Mouse (Mus musculus) G1E (cell line): ENCODE results near the gene Nacc1.

Experiments
- CTCF ChIP-seq: IDR thresholded peaks from 2 replicates; pipeline ENCODE4 v1.5.1; 2012; ENCODE audit warnings: low read depth, low read length, inconsistent platforms, mixed read lengths
- GATA1 ChIP-seq: IDR thresholded peaks from 2 replicates; pipeline ENCODE4 v1.6.1; 2012; ENCODE audit warnings: borderline replicate concordance, low read length, inconsistent platforms, mixed read lengths
- GATA2 ChIP-seq: IDR thresholded peaks from 2 replicates; pipeline ENCODE4 v1.6.1; 2012; ENCODE audit warnings: low read depth, low read length, inconsistent platforms, borderline replicate concordance
- POLR2AphosphoS5 ChIP-seq: IDR thresholded peaks from 2 replicates; pipeline ENCODE4 v1.6.1; 2012; ENCODE audit warnings: low read depth, low read length, inconsistent platforms; ENCODE audit not compliant: insufficient replicate concordance
- TAL1 ChIP-seq: conservative IDR thresholded peaks from 2 replicates; pipeline ENCODE4 v1.6.1; 2012; ENCODE audit warnings: low read depth, low read length, inconsistent platforms, mixed read lengths

DNA sequence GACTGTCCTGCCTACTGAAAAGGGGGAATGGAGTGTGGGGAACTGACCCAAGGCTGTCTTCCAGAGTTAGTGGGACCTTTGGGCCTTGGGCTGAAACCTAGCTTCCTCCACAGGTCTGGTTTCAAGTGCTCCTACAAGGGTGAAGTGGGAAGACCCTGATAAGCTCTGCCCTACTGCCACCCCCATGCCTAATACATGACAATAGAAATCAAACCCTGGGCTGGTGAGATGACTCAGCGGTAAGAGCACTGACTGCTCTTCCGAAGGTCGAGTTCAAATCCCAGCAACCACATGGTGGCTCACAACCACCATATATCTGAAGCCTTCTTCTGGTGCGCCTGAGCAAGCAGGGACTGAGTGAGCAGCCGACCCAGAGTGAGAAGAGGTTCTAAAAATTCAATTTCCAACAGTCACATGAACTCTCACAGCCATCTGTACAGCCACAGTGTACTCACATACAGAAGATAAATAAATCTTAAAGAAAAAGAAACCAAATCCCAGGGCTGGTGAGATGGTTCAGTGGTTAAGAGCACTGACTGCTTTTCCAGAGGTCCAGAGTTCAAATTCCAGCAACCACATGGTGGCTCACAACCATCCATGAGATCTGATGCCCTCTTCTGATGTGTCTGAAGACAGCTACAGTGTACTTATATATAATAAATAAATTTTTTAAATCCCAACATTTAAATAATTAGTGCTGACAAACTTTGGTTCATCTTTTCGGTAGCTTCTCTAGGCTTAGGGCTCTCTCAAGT, 18.8 kb downstream of the Nacc1 start:
- TF ChIP-seq CTCF (no peak), POLR2AphosphoS5 (no peak; the same call in 1 of the 2 replicates), GATA1 (no peak), TAL1 (no peak), GATA2 (no peak)
